Mouse (Mus musculus): Measurements from ENCODE around the gene Hist1h2aa. TPM values are rescaled to one million over a fixed set of nuclear protein-coding genes. Genes with fewer than 3 reads are reported as not detected.
A peak's percentile ranks its signal among the peaks of the same experiment; 100 is the strongest.

The Hist1h2aa gene
- total and polyA plus RNA-seq, 3 experiments, result not detected

GRCm38 (mm10) chr13:23942861-23943260 lies 8.6 kb downstream of the Hist1h2aa start:
- H3K79me2 ChIP-seq (replicated peaks; ENCODE audit: control insufficient read depth, extremely low read depth, insufficient read depth, poor library complexity, severe bottlenecking), result no peaks in the 10 kb centered on the region
- H3K9me3 ChIP-seq (replicated peaks; ENCODE audit: low read length), result no peaks in the 10 kb centered on the region
- no peak overlapping the region for H3K4me2 ChIP-seq (ENCODE audit: insufficient read depth, low read depth, poor library complexity, severe bottlenecking)
- peaks cover 0 to 6% of the 10 kb centered on the region in 2 experiments; a peak in 1 of 4 replicates for H3K4me1 ChIP-seq (ENCODE audit: control insufficient read depth in 1 of 2, insufficient read depth in 2 of 2)
- in situ Hi-C loops (cut with MboI; ENCODE audit: low pct_ligation_motif_present, low pct_unique_long_range_greater_than_20kb, low sequenced_read_pairs) (no loop called here), dilution Hi-C loops (cut with MboI; ENCODE audit: extremely low pct_ligation_motif_present, extremely low pct_unique_long_range_greater_than_20kb, low sequenced_read_pairs) (no loop called here)
- no peak overlapping the region for H3K4me3 ChIP-seq (replicated peaks in 1 of 3; ENCODE audit: low read depth in 2 of 3, low read length in 2 of 3, poor library complexity in 1 of 3)
- TF ChIP-seq JUND (conservative IDR thresholded peaks at IDR 0.05; ENCODE audit: low read depth, low read length) (no peak), GABPA (IDR thresholded peaks at IDR 0.05; ENCODE audit: insufficient replicate concordance, low read depth, low read length) (no peak), SIN3A (IDR thresholded peaks at IDR 0.05; ENCODE audit: low read length) (no peak), SMC3 (IDR thresholded peaks at IDR 0.05; ENCODE audit: low read depth, low read length) (peak; percentile 47), MYC (IDR thresholded peaks at IDR 0.05; ENCODE audit: low read depth, low read length) (no peak), USF1 (IDR thresholded peaks at IDR 0.05; ENCODE audit: low read depth, low read length) (no peak), MAX (IDR thresholded peaks at IDR 0.05; ENCODE audit: low read length) (no peak), PAX5 (IDR thresholded peaks at IDR 0.05; ENCODE audit: low read length) (no peak), MXI1 (IDR thresholded peaks at IDR 0.05; ENCODE audit: low read depth, low read length) (no peak), ELF1 (IDR thresholded peaks at IDR 0.05; ENCODE audit: low read depth, low read length) (no peak), BHLHE40 (IDR thresholded peaks at IDR 0.05; ENCODE audit: low read depth, low read length) (no peak), CTCF (conservative IDR thresholded peaks at IDR 0.05 in 1 of 2, IDR thresholded peaks at IDR 0.05 in 1 of 2; ENCODE audit: low read depth in 2 of 2, low read length in 2 of 2) (peak; percentile 15 to 57; a peak in 2 of 4 replicates), JUN (IDR thresholded peaks at IDR 0.05; ENCODE audit: insufficient read depth, low read depth, low read length) (no peak), UBTF (IDR thresholded peaks at IDR 0.05; ENCODE audit: low read depth, low read length) (no peak), RAD21 (IDR thresholded peaks at IDR 0.05; ENCODE audit: low read depth, low read length) (peak; percentile 53), POLR2AphosphoS2 (IDR thresholded peaks at IDR 0.05; ENCODE audit: low read depth, low read length) (no peak), RCOR1 (conservative IDR thresholded peaks at IDR 0.05; ENCODE audit: low read depth, low read length) (no peak)
- H3K27me3 ChIP-seq (replicated peaks), result no peaks in the 10 kb centered on the region
- H3K9ac ChIP-seq (ENCODE audit: insufficient read depth, low read depth), result no peak overlapping the region
- H3K27ac ChIP-seq (ENCODE audit: insufficient read depth, low read depth), result no peak overlapping the region
- peak; percentile 29 for DNase-seq (ENCODE audit: extremely low read depth)
- H3K36me3 ChIP-seq (replicated peaks in 1 of 2; ENCODE audit: control insufficient read depth in 1 of 2, insufficient read depth in 1 of 2, low read length in 1 of 2), result no peaks in the 10 kb centered on the region

GRCm38 (mm10) chr13:23946254-23946653 lies 12.0 kb downstream of the Hist1h2aa start:
- DNase-seq (ENCODE audit: extremely low read depth), result no peak
- Histone ChIP-seq H3K79me2 (replicated peaks; ENCODE audit: control insufficient read depth, extremely low read depth, insufficient read depth, poor library complexity, severe bottlenecking) (no peaks in the 10 kb centered on the region), H3K27me3 (replicated peaks) (no peaks in the 10 kb centered on the region), H3K9ac (ENCODE audit: insufficient read depth, low read depth) (no peak overlapping the region), H3K9me3 (replicated peaks; ENCODE audit: low read length) (no peaks in the 10 kb centered on the region), H3K4me1 (ENCODE audit: control insufficient read depth in 1 of 2, insufficient read depth in 2 of 2) (peaks cover 3 to 6% of the 10 kb centered on the region in 2 experiments; a peak in 2 of 4 replicates), H3K4me2 (ENCODE audit: insufficient read depth, low read depth, poor library complexity, severe bottlenecking) (no peak overlapping the region), H3K4me3 (replicated peaks in 1 of 3; ENCODE audit: low read depth in 2 of 3, low read length in 2 of 3, poor library complexity in 1 of 3) (no peak overlapping the region), H3K36me3 (replicated peaks in 1 of 2; ENCODE audit: control insufficient read depth in 1 of 2, insufficient read depth in 1 of 2, low read length in 1 of 2) (no peaks in the 10 kb centered on the region), H3K27ac (ENCODE audit: insufficient read depth, low read depth) (no peak overlapping the region)
- dilution Hi-C loops (cut with MboI; ENCODE audit: extremely low pct_ligation_motif_present, extremely low pct_unique_long_range_greater_than_20kb, low sequenced_read_pairs) (no loop called here), in situ Hi-C loops (cut with MboI; ENCODE audit: low pct_ligation_motif_present, low pct_unique_long_range_greater_than_20kb, low sequenced_read_pairs) (no loop called here)
- TF ChIP-seq ZMIZ1 (IDR thresholded peaks at IDR 0.05; ENCODE audit: low read depth, low read length), result no peak
- TF ChIP-seq UBTF (IDR thresholded peaks at IDR 0.05; ENCODE audit: low read depth, low read length), result no peak
- no peak for TF ChIP-seq GABPA (IDR thresholded peaks at IDR 0.05; ENCODE audit: insufficient replicate concordance, low read depth, low read length)
- TF ChIP-seq ZC3H11A (IDR thresholded peaks at IDR 0.05; ENCODE audit: low read depth, low read length), result no peak
- TF ChIP-seq USF1 (IDR thresholded peaks at IDR 0.05; ENCODE audit: low read depth, low read length), result no peak
- no peak for TF ChIP-seq MEF2A (IDR thresholded peaks at IDR 0.05; ENCODE audit: borderline replicate concordance, low read depth, low read length)
- no peak for TF ChIP-seq KAT2A (IDR thresholded peaks at IDR 0.05; ENCODE audit: insufficient replicate concordance, low read length)
- no peak for TF ChIP-seq MAFK (IDR thresholded peaks at IDR 0.05; ENCODE audit: insufficient replicate concordance, low read length)
- TF ChIP-seq EP300 (IDR thresholded peaks at IDR 0.05; ENCODE audit: low read length), result no peak
- TF ChIP-seq HCFC1 (IDR thresholded peaks at IDR 0.05; ENCODE audit: low read depth, low read length), result no peak
- no peak for TF ChIP-seq ELF1 (IDR thresholded peaks at IDR 0.05; ENCODE audit: low read depth, low read length)

Data from CH12.LX (cell line).